In the genomic region with DNA sequence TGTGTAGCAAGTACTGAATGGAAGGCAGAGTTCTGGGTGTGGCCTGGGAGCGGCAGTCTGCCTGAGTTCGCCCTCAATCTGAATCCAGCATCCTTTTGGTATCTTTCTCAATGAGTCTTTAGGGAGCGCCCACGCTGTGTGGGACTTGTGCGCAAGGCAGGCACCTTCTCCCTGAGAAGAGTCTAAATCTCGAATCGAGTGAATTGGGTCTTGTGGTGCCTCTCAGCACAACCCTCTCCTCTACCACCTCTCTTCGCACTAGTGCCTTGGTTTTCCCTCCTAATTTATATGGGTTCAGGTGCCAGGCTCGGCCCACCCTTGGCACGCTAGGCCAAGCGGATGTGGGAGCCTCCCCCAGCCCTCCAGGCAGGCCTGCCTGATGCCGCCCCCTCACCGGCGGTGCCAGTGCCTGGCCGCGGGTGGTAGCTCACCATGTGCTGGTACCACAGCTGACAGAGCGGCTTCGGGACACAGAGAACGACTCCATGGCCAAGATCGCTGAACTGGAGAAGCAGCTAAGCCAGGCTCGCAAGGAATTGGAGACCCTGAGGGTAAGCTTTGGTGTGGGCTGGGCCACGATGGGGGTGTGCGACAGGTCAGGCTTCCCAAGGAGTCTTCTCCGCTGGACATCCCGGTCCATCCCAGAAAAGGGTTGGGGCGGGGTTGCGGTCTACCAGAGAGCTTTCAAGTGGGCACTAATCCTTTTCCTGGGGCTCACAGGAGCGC, we compare ENCODE assay signal across 9 mouse cellular contexts. TPM values are rescaled to one million over a fixed set of nuclear protein-coding genes. Genes with fewer than 3 reads are reported as not detected.
DNase-seq lines count a peak whose midpoint lies in the region; ATAC-seq lines count a peak whose summit lies in the region.
"Had no signal": no experiment of that assay in that cellular context is flagged by ENCODE, and none has a peak within 500 bp of the region (broad histone marks: within the 10 kb centered on the region; RNA-seq: fewer than 3 reads in every experiment).

No protein-coding gene starts in this region.

- peaks cover 13% of the 10 kb centered on the region for H3K4me1 ChIP-seq in heart, embryonic 10.5 days
- H3K4me1 ChIP-seq in forebrain, embryonic 13.5 days: peaks cover 13% of the 10 kb centered on the region

- peak overlapping the region; percentile 46 for H3K4me3 ChIP-seq in heart, embryonic 10.5 days
- peak overlapping the region; percentile 33 for H3K4me3 ChIP-seq in forebrain, embryonic 13.5 days

- no peak for ATAC-seq in forebrain, embryonic 13.5 days

- H3K9me3 ChIP-seq in heart, embryonic 10.5 days: no peaks in the 10 kb centered on the region
- H3K9me3 ChIP-seq in forebrain, embryonic 13.5 days (replicated peaks): no peaks in the 10 kb centered on the region

- intact Hi-C loops in heart, postnatal 10 days (cut with DNase I): no loop called here

- peak overlapping the region; percentile 60 for H3K4me2 ChIP-seq in forebrain, embryonic 13.5 days

- H3K27me3 ChIP-seq in heart, embryonic 10.5 days (ENCODE audit: insufficient read depth, poor library complexity, severe bottlenecking): peaks cover 86% of the 10 kb centered on the region
- peaks cover 83% of the 10 kb centered on the region for H3K27me3 ChIP-seq in forebrain, embryonic 13.5 days

- WGBS in heart, embryonic 10.5 days: 16% methylated on average over 28 of the region's 28 CpGs
- WGBS in forebrain, embryonic 13.5 days: 14% methylated on average over 28 of the region's 28 CpGs

- no peak overlapping the region for H3K27ac ChIP-seq in heart, embryonic 10.5 days
- no peak overlapping the region for H3K27ac ChIP-seq in forebrain, embryonic 13.5 days

- no peaks in the 10 kb centered on the region for H3K36me3 ChIP-seq in heart, embryonic 10.5 days
- no peaks in the 10 kb centered on the region for H3K36me3 ChIP-seq in forebrain, embryonic 13.5 days (ENCODE audit: poor library complexity, severe bottlenecking)

- DNase-seq in heart, embryonic 10.5 days (ENCODE audit: low spot score): no peak
- no peak for DNase-seq in heart, postnatal 10 days
- DNase-seq in R1 (ENCODE audit: low read depth, low spot score): peak; percentile 16
- peak; percentile 61 to 83 for DNase-seq in left cerebral cortex, adult 8-10 months (ENCODE audit: low spot score in 2 of 2)
- DNase-seq in right cerebral cortex, postnatal 14 days: peak; percentile 61
- DNase-seq in natural killer cell, adult 2 months (ENCODE audit: low spot score in 2 of 2): no peak
- DNase-seq in ovary, postnatal 36 days (ENCODE audit: low spot score): no peak

- peak overlapping the region; percentile 57 for H3K9ac ChIP-seq in forebrain, embryonic 13.5 days

RNA-seq across cellular contexts. Expression of a gene that starts 16.0 kb away (rescaled TPM):
- 0.35 TPM in 1 of 2 replicates, not detected in the other for polyA plus RNA-seq in heart, embryonic 10.5 days (2016; fragmentation: Nextera tagmentation; extraction: Ambion mirVana)
- total RNA-seq in heart, postnatal 10 days (2021): not detected
- polyA plus RNA-seq in forebrain, embryonic 13.5 days (2015; fragmentation: Nextera tagmentation; extraction: Ambion mirVana): 0.37 and 0.54 TPM in 2 replicates
- 1 to 10 TPM; 1.7 to 2.8 (median 2.3) TPM for total RNA-seq in left cerebral cortex, adult 8-10 months (2022)
- polyA plus RNA-seq: liver, embryonic 16.5 days had no signal

RNA-seq across cellular contexts. Expression of a gene that starts 21.5 kb away (rescaled TPM):
- 0.92 and 1.2 TPM in 2 replicates for polyA plus RNA-seq in heart, embryonic 10.5 days (2016; fragmentation: Nextera tagmentation; extraction: Ambion mirVana)
- 10 to 100 TPM; 14.4 to 15.6 TPM for total RNA-seq in heart, postnatal 10 days (2021)
- polyA plus RNA-seq in forebrain, embryonic 13.5 days (2015; fragmentation: Nextera tagmentation; extraction: Ambion mirVana): 0.76 and 0.92 TPM in 2 replicates
- total RNA-seq in left cerebral cortex, adult 8-10 months (2022): 100 to 1,000 TPM in 3 of 4 experiments, 10 to 100 TPM in 1; 81.7 to 115 (median 108) TPM

RNA-seq across cellular contexts. Expression of a gene that starts 25.8 kb away (rescaled TPM):
- polyA plus RNA-seq in heart, embryonic 10.5 days (2016; fragmentation: Nextera tagmentation; extraction: Ambion mirVana): not detected in 2 replicates
- total RNA-seq in heart, postnatal 10 days (2021): not detected
- not detected in 2 replicates for polyA plus RNA-seq in forebrain, embryonic 13.5 days (2015; fragmentation: Nextera tagmentation; extraction: Ambion mirVana)
- total RNA-seq in left cerebral cortex, adult 8-10 months (2022): 1 to 10 TPM in 3 of 4 experiments, under 1 TPM in 1; 0.67 to 2.3 (median 1.5) TPM
- polyA plus RNA-seq: liver, embryonic 16.5 days had no signal

Comparison
In these comparisons a context has a peak if more than half of its experiments do, and no peak if none do; other contexts are left out.
1. DNase-seq: peak in R1 (single experiment), left cerebral cortex, adult 8-10 months (2 of 2) and right cerebral cortex, postnatal 14 days (single experiment); none in heart, embryonic 10.5 days (single experiment), heart, postnatal 10 days (0 of 2), natural killer cell, adult 2 months (0 of 2) and ovary, postnatal 36 days (single experiment).
2. RNA of a gene that starts 21.5 kb away (total RNA-seq): 81.7 to 115 TPM in left cerebral cortex, adult 8-10 months; 14.4 to 15.6 TPM in heart, postnatal 10 days; every median in the first group is over 4 times any median in the second.